Mouse (Mus musculus) cerebellum, adult 2 months (tissue): ENCODE data around the gene Arid5a. TPM values are rescaled to one million over a fixed set of nuclear protein-coding genes. Genes with fewer than 3 reads are reported as not detected.

Source experiments
- DNase-seq, 2 experiments: peaks; one replicate each; pipeline ENCODE4 v3.0.0; 2021
- H3K27ac ChIP-seq: fragments of 200-500 bp; 2 replicates; pipeline ENCODE4 v1.5.1; 2012; ENCODE audit warnings: low read length, control low read depth, inconsistent platforms; ENCODE audit not compliant: insufficient read depth
- H3K27me3 ChIP-seq: fragments of 200-500 bp; 2 replicates; pipeline ENCODE4 v1.6.1; 2012; ENCODE audit warnings: inconsistent platforms, mild to moderate bottlenecking, low read length, moderate library complexity; ENCODE audit not compliant: control insufficient read depth, insufficient read depth
- H3K4me1 ChIP-seq: fragments of 200-500 bp; 2 replicates; pipeline ENCODE4 v1.6.1; 2011; ENCODE audit warnings: low read length; ENCODE audit not compliant: control insufficient read depth, insufficient read depth
- H3K4me3 ChIP-seq: fragments of 200-500 bp; replicated peaks from 2 replicates; pipeline ENCODE3; 2011; ENCODE audit warnings: mild to moderate bottlenecking, low read depth, low read length, control low read depth; ENCODE audit not compliant: insufficient read depth
- CTCF ChIP-seq: fragments of 200-500 bp; IDR thresholded peaks from 2 replicates; pipeline ENCODE4 v1.5.1; 2011; ENCODE audit warnings: low read depth, mild to moderate bottlenecking, control low read depth, low read length, moderate library complexity, borderline replicate concordance; ENCODE audit not compliant: insufficient read depth
- POLR2A ChIP-seq: fragments of 200-500 bp; IDR thresholded peaks from 2 replicates; pipeline ENCODE4 v1.6.1; 2011; ENCODE audit warnings: low read length, control low read depth, borderline replicate concordance; ENCODE audit not compliant: insufficient read depth
- WGBS: fragments of 180-500 bp; shearing (Covaris S2); methylation state at CpG from one replicate; pipeline ENCODE4 v1.1.7; 2018; 5-methylcytosine and 5-hydroxymethylcytosine counted together
- polyA plus RNA-seq: library from polyadenylated mRNA; depleted of rRNA; stranded (reverse); fragments of >200 nt; gene quantifications from 2 replicates; pipeline ENCODE4 v1.2.3, GENCODE M21; 2012

Arid5a gene
- polyA plus RNA-seq, 1 experiment: 10.7 TPM

- H3K27ac ChIP-seq: no peak overlapping the region
- no peak overlapping the region for H3K4me3 ChIP-seq
- 78% methylated on average over 13 of the region's 13 CpGs for WGBS
- DNase-seq: no peak
- no peak for TF ChIP-seq CTCF
- no peak for TF ChIP-seq POLR2A
- H3K4me1 ChIP-seq: peaks cover 6% of the 10 kb centered on the region
- H3K27me3 ChIP-seq: no peaks in the 10 kb centered on the region
Measured at GRCm38 (mm10) chr1:36275635-36276389, 31.7 kb upstream of the Arid5a start.

GRCm38 (mm10) chr1:36277267-36278060, 30.1 kb upstream of the Arid5a start:
- Histone ChIP-seq H3K27me3 (no peaks in the 10 kb centered on the region), H3K4me3 (no peak overlapping the region), H3K4me1 (peaks cover 6% of the 10 kb centered on the region), H3K27ac (no peak overlapping the region)
- TF ChIP-seq CTCF (peak; percentile 84), POLR2A (no peak)
- 25% methylated on average over 7 of the region's 7 CpGs for WGBS
- DNase-seq: peak; percentile 75 to 86

- H3K4me1 ChIP-seq: peaks cover 6% of the 10 kb centered on the region
- no peaks in the 10 kb centered on the region for H3K27me3 ChIP-seq
- H3K27ac ChIP-seq: no peak overlapping the region
- 24% methylated on average over 3 of the region's 3 CpGs for WGBS
- TF ChIP-seq CTCF (peak; percentile 86), POLR2A (no peak)
- peak; percentile 68 to 84 for DNase-seq
- no peak overlapping the region for H3K4me3 ChIP-seq
Measured at GRCm38 (mm10) chr1:36279202-36279601, 28.3 kb upstream of the Arid5a start.

- TF ChIP-seq POLR2A (no peak), CTCF (no peak)
- Histone ChIP-seq H3K27ac (no peak overlapping the region), H3K4me1 (no peaks in the 10 kb centered on the region), H3K4me3 (no peak overlapping the region), H3K27me3 (no peaks in the 10 kb centered on the region)
- DNase-seq: no peak
- 87% methylated on average over 3 of the region's 3 CpGs for whole genome bisulfite sequencing
Measured at GRCm38 (mm10) chr1:36280938-36281337, 26.6 kb upstream of the Arid5a start.

GRCm38 (mm10) chr1:36281849-36282248, 25.7 kb upstream of the Arid5a start:
- WGBS: 90% methylated on average over 6 of the region's 6 CpGs
- Histone ChIP-seq H3K4me3 (no peak overlapping the region), H3K4me1 (no peaks in the 10 kb centered on the region), H3K27me3 (no peaks in the 10 kb centered on the region), H3K27ac (no peak overlapping the region)
- TF ChIP-seq POLR2A: no peak
- no peak for TF ChIP-seq CTCF
- DNase-seq: no peak

- H3K27me3 ChIP-seq: no peaks in the 10 kb centered on the region
- no peak overlapping the region for H3K4me3 ChIP-seq
- TF ChIP-seq CTCF (no peak), POLR2A (no peak)
- H3K4me1 ChIP-seq: peaks cover 10% of the 10 kb centered on the region; the same call in 1 of the 2 replicates
- DNase-seq: no peak
- WGBS: 88% methylated on average over 8 of the region's 8 CpGs
- H3K27ac ChIP-seq: no peak overlapping the region
Measured at GRCm38 (mm10) chr1:36293470-36293869, 14.1 kb upstream of the Arid5a start.

GRCm38 (mm10) chr1:36294402-36294801, 13.1 kb upstream of the Arid5a start:
- TF ChIP-seq POLR2A: no peak
- H3K27ac ChIP-seq: no peak overlapping the region
- no peak for DNase-seq
- H3K27me3 ChIP-seq: no peaks in the 10 kb centered on the region
- peaks cover 10% of the 10 kb centered on the region; the same call in 1 of the 2 replicates for H3K4me1 ChIP-seq
- 96% methylated on average over 3 of the region's 3 CpGs for WGBS
- H3K4me3 ChIP-seq: no peak overlapping the region

GRCm38 (mm10) chr1:36296466-36297149, 10.9 kb upstream of the Arid5a start:
- Histone ChIP-seq H3K27ac (peak overlapping the region; percentile 42), H3K4me3 (no peak overlapping the region), H3K4me1 (peaks cover 10% of the 10 kb centered on the region; the same call in 1 of the 2 replicates), H3K27me3 (no peaks in the 10 kb centered on the region)
- TF ChIP-seq POLR2A (0 out of 2 replicates have a peak, but pooled peaks have one; percentile 16), CTCF (no peak)
- 57% methylated on average over 9 of the region's 9 CpGs for WGBS
- peak; percentile 78 to 84 for DNase-seq
